Mouse (Mus musculus): ENCODE results near the gene Tmem214. TPM values are rescaled to one million over a fixed set of nuclear protein-coding genes. Genes with fewer than 3 reads are reported as not detected.
A peak's percentile ranks its signal among the peaks of the same experiment; 100 is the strongest.

The Tmem214 gene
- polyA plus RNA-seq, 1 experiment: 106 TPM

DNA sequence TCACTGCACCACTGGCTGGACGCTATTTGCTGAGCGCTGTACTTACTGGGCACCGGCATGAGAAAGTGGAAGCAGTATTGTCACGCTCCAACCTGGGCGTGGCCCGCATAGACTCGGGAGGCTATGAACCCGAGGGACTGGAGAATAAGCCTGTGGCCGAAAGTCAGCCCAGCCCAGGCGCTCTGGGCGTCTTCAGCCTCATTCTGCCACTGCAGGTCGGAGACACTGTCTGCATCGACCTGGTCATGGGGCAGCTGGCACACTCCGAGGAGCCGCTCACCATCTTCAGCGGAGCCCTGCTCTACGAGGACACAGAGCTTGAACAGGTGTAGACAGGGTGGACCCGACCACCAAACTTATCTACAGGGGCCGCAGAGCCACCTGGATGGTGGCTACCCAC lies 52.8 kb downstream of the Tmem214 start:
- DNase-seq: no peak
- Histone ChIP-seq H3K27me3 (ENCODE audit: control insufficient read depth, insufficient read depth, low read length) (no peaks in the 10 kb centered on the region), H3K27ac (ENCODE audit: control insufficient read depth, insufficient read depth, low read length) (no peak overlapping the region), H3K36me3 (ENCODE audit: control insufficient read depth, insufficient read depth, low read length) (no peaks in the 10 kb centered on the region), H3K4me1 (replicated peaks; ENCODE audit: control insufficient read depth, insufficient read depth, low read length) (peaks cover 16% of the 10 kb centered on the region), H3K4me3 (ENCODE audit: control insufficient read depth, insufficient read depth, low read length) (no peak overlapping the region)
- TF ChIP-seq CTCF (IDR thresholded peaks at IDR 0.05; ENCODE audit: borderline replicate concordance, control insufficient read depth, extremely low read depth, insufficient read depth, low read length, poor library complexity): no peak
- no peak for TF ChIP-seq POLR2A (IDR thresholded peaks at IDR 0.05; ENCODE audit: control insufficient read depth, extremely low read depth, insufficient read depth, low read length, poor library complexity)
- WGBS: 88% methylated on average over 19 of the region's 19 CpGs

DNA sequence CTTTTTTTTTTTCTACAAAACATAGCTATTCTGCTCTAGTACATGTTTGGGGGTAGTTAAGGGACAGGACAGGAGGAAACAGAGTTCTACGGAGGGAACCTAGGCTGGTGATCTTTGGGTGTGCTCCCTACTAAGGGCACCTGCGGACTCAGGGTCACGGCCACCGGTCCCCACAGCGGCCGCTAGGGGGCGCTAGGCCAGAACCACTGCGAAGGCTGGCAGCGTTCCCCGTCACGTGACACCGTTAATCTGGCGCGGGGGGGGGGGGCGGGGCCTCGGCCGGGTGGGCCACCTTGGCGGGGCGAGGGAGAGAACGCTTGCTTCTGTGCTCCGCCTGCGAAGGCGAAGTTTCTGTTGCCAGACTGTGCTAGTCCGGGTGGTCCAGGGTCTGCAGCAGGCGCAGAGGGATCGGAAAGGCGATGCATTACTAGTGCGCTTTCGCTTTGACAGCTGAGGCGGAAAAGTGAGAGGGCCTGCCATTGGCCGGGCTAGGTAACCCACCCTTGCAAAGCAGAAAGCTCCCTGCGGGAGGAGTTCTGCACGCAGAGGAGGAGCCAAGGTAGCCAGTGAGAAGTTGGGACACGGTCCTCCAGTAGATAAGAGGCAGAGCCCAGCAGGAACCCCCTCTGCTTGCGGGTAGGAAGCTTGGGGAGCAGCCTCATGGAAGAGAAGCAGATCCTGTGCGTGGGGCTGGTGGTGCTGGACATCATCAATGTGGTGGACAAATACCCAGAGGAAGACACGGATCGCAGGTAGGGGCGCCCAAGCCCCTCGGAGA lies 53.6 kb downstream of the Tmem214 start, which contains the start of gene Khk:
Gene Khk (plus strand): TSS at position 176 of the 778 bp plus-strand sequence.
- no peaks in the 10 kb centered on the region for H3K36me3 ChIP-seq (ENCODE audit: control insufficient read depth, insufficient read depth, low read length)
- peak; percentile 94 for DNase-seq

DNA sequence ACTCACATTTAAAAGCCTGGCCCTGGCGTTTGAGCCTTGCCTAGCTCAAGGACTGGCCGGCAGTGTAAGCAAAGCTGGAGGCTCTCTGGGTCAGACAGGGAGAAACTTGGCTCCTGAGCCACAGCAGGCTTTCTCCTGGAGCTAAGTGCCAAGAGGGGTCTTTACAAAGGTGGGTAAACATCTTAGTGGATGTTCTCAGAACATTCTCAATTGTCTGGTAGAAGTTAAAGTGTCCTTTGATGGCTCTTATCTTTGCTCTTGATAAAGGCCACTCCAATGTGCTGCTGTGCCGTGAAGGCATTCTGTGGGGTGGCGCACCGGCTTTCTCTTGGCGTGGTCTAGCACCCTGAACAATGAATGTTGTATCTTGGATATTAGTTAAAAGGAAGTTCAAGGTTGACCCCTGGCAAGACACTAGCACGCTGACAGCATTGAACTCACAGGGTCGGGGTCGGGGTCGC lies 54.8 kb downstream of the Tmem214 start:
- Histone ChIP-seq H3K27ac (ENCODE audit: control insufficient read depth, insufficient read depth, low read length) (no peak overlapping the region), H3K36me3 (ENCODE audit: control insufficient read depth, insufficient read depth, low read length) (no peaks in the 10 kb centered on the region), H3K27me3 (ENCODE audit: control insufficient read depth, insufficient read depth, low read length) (no peaks in the 10 kb centered on the region), H3K4me1 (replicated peaks; ENCODE audit: control insufficient read depth, insufficient read depth, low read length) (peaks cover 10% of the 10 kb centered on the region), H3K4me3 (ENCODE audit: control insufficient read depth, insufficient read depth, low read length) (no peak overlapping the region)
- DNase-seq: no peak
- WGBS: 86% methylated on average over 10 of the region's 10 CpGs
- no peak for TF ChIP-seq CTCF (IDR thresholded peaks at IDR 0.05; ENCODE audit: borderline replicate concordance, control insufficient read depth, extremely low read depth, insufficient read depth, low read length, poor library complexity)

More for the DNA sequence above, 53.6 kb downstream of the Tmem214 start, which contains the start of gene Khk:
- H3K27me3 ChIP-seq (ENCODE audit: control insufficient read depth, insufficient read depth, low read length): no peaks in the 10 kb centered on the region
- WGBS: under 1% methylated on average over 40 of the region's 40 CpGs
- TF ChIP-seq CTCF (IDR thresholded peaks at IDR 0.05; ENCODE audit: borderline replicate concordance, control insufficient read depth, extremely low read depth, insufficient read depth, low read length, poor library complexity) (peak; percentile 94), POLR2A (IDR thresholded peaks at IDR 0.05; ENCODE audit: control insufficient read depth, extremely low read depth, insufficient read depth, low read length, poor library complexity) (no peak)
- peak within 1 kb of the TSS; percentile 83 for H3K4me3 ChIP-seq (ENCODE audit: control insufficient read depth, insufficient read depth, low read length)
- peaks cover 10% of the 10 kb centered on the region for H3K4me1 ChIP-seq (replicated peaks; ENCODE audit: control insufficient read depth, insufficient read depth, low read length)
- peak within 1 kb of the TSS; percentile 68 for H3K27ac ChIP-seq (ENCODE audit: control insufficient read depth, insufficient read depth, low read length)

DNA sequence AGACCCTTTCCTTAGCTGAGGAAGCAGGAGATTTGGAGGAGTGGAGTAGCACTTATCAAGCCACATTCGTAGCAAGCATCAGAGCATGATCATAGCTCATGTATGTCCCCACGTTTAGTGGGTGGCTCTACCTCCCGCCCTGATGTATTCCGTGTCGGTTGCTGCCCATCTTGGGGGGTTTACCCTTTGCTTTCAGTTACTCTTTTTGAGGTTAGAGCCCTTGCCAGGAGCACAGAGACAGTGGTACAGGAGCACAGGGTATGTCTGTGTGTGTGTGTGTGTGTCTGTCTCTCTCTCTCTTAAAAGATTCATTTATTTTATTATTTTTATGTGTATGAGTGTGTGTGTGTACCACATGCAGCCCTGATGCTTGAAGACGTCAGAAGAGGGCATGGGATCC lies 55.3 kb downstream of the Tmem214 start:
- no peaks in the 10 kb centered on the region for H3K36me3 ChIP-seq (ENCODE audit: control insufficient read depth, insufficient read depth, low read length)
- DNase-seq: no peak
- peaks cover 10% of the 10 kb centered on the region for H3K4me1 ChIP-seq (replicated peaks; ENCODE audit: control insufficient read depth, insufficient read depth, low read length)
- 84% methylated on average over 6 of the region's 6 CpGs for WGBS
- no peaks in the 10 kb centered on the region for H3K27me3 ChIP-seq (ENCODE audit: control insufficient read depth, insufficient read depth, low read length)
- H3K27ac ChIP-seq (ENCODE audit: control insufficient read depth, insufficient read depth, low read length): no peak overlapping the region
- no peak overlapping the region for H3K4me3 ChIP-seq (ENCODE audit: control insufficient read depth, insufficient read depth, low read length)
- TF ChIP-seq POLR2A (IDR thresholded peaks at IDR 0.05; ENCODE audit: control insufficient read depth, extremely low read depth, insufficient read depth, low read length, poor library complexity) (no peak), CTCF (IDR thresholded peaks at IDR 0.05; ENCODE audit: borderline replicate concordance, control insufficient read depth, extremely low read depth, insufficient read depth, low read length, poor library complexity) (no peak)

DNA sequence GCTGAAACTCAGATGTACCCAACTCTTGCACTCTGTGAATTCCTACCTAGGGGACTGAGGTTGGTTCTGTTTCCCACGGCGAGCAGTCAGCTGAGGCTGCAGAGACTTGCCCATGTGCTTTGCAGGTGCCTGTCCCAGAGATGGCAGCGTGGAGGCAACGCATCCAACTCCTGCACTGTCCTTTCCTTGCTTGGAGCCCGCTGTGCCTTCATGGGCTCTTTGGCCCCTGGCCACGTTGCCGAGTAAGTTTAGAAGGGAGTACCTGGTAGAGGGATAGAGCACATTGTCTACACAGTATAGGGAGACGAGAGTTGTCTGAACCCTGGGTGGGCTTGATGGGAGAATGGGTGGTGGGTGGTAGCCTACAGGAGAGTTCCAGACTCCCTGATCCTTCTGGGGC lies 56.8 kb downstream of the Tmem214 start:
- 95% methylated on average over 8 of the region's 8 CpGs for WGBS
- Histone ChIP-seq H3K36me3 (ENCODE audit: control insufficient read depth, insufficient read depth, low read length) (no peaks in the 10 kb centered on the region), H3K27ac (ENCODE audit: control insufficient read depth, insufficient read depth, low read length) (no peak overlapping the region), H3K4me3 (ENCODE audit: control insufficient read depth, insufficient read depth, low read length) (no peak overlapping the region), H3K27me3 (ENCODE audit: control insufficient read depth, insufficient read depth, low read length) (no peaks in the 10 kb centered on the region), H3K4me1 (replicated peaks; ENCODE audit: control insufficient read depth, insufficient read depth, low read length) (peaks cover 10% of the 10 kb centered on the region)
- DNase-seq: no peak
- no peak for TF ChIP-seq POLR2A (IDR thresholded peaks at IDR 0.05; ENCODE audit: control insufficient read depth, extremely low read depth, insufficient read depth, low read length, poor library complexity)
- TF ChIP-seq CTCF (IDR thresholded peaks at IDR 0.05; ENCODE audit: borderline replicate concordance, control insufficient read depth, extremely low read depth, insufficient read depth, low read length, poor library complexity): no peak

DNA sequence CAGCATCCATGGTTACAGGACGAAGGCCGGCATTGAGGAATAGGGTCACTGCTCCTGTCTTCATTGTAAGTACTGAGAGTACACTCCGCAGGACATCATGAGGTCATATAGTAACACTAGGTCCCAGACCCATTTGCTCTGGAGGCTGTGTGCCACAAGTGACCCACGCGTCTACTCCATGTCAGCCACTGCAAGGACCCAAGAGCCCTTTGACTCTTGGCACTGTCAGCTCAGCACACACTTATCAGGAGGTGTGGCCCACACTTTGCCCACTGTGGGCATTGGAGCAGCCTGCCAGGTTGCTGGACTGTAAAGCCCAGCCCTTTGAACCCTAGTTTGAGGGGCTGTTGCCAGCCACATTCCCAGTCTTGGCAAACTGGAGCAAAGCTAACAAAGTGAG lies 57.4 kb downstream of the Tmem214 start:
- no peak for DNase-seq
- Histone ChIP-seq H3K4me3 (ENCODE audit: control insufficient read depth, insufficient read depth, low read length) (no peak overlapping the region), H3K27ac (ENCODE audit: control insufficient read depth, insufficient read depth, low read length) (no peak overlapping the region), H3K27me3 (ENCODE audit: control insufficient read depth, insufficient read depth, low read length) (no peaks in the 10 kb centered on the region), H3K4me1 (replicated peaks; ENCODE audit: control insufficient read depth, insufficient read depth, low read length) (peaks cover 10% of the 10 kb centered on the region), H3K36me3 (ENCODE audit: control insufficient read depth, insufficient read depth, low read length) (no peaks in the 10 kb centered on the region)
- TF ChIP-seq POLR2A (IDR thresholded peaks at IDR 0.05; ENCODE audit: control insufficient read depth, extremely low read depth, insufficient read depth, low read length, poor library complexity) (no peak), CTCF (IDR thresholded peaks at IDR 0.05; ENCODE audit: borderline replicate concordance, control insufficient read depth, extremely low read depth, insufficient read depth, low read length, poor library complexity) (no peak)
- 94% methylated on average over 5 of the region's 5 CpGs for WGBS
